Mouse (Mus musculus) megakaryocyte, adult 5-6 weeks (primary cell): ENCODE results near the gene Mtus2. TPM values are rescaled to one million over a fixed set of nuclear protein-coding genes. Genes with fewer than 3 reads are reported as not detected.
A peak's percentile ranks its signal among the peaks of the same experiment; 100 is the strongest.

Experiments used
- ATAC-seq: 2 replicates; pipeline ENCODE4 v1.8.0; 2016; ENCODE audit warnings: mild to moderate bottlenecking, inconsistent platforms; ENCODE audit not compliant: poor library complexity, severe bottlenecking
- total RNA-seq, 2 experiments: library from RNA; stranded (forward) in 1 of 2; stranded (reverse) in 1 of 2; fragments of 153-499, 151-499 nt in 1 of 2; fragments of 221-1000, 200-1000 nt in 1 of 2; gene quantifications; 2 replicates each; pipeline versions ENCODE4 v1.2.3 to v1.2.4; 2015 to 2017

Mtus2 gene
- total RNA-seq, 2 experiments from 2014 or later, result 0.78 to 1.1 TPM

DNA sequence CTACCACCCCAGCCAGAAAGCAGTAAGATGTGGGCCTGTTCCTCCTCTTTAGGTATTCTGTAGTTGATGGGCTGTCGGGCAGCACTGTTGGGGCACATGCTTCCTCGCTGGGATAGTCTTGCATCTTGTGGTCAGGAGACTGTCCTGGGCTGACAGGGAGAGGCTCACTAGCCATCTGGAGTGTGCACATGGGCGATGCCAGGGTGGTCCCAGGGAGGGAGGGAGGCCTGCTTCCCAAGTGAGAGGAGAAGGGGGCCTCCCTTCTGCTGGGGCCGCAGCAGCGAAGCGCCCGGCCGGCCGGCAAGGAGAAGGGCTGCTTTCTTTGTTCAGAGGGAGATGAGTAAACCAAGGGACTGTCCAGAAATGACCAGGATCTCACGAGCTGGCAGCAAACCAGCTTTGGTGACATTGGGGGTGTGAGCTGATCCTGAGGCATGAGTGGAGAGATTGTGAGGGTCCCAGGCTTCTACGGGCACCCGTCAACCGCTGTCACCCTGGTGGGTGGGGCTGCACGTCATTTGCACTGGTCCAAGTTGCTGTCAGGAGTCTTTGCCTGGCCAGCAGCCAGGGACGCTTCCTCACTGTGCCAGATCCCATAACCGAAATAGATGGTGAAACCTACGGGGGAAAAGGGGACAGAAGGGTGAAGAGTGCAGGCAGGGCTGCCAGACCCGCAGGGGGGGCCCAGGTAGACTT is 375.0 kb downstream of the Mtus2 start:
- no peak for ATAC-seq

DNA sequence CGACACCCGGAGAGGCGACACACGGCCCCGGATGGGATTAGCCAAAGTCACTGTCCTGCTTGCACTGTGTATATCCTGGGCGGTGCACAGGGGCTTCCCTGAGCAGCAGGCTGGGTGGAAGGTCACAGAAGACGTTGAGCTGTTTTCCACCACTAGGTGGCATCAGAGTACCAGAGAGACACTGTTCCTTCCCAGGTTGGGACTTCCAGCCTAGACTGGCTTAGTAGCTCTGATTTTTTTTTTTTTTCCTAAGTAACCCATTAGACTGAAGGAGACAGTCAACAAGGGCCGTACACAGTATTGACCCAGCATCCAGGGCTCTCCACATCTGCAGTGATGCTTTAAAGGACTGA is 375.5 kb downstream of the Mtus2 start:
- peak; percentile 95 for ATAC-seq

DNA sequence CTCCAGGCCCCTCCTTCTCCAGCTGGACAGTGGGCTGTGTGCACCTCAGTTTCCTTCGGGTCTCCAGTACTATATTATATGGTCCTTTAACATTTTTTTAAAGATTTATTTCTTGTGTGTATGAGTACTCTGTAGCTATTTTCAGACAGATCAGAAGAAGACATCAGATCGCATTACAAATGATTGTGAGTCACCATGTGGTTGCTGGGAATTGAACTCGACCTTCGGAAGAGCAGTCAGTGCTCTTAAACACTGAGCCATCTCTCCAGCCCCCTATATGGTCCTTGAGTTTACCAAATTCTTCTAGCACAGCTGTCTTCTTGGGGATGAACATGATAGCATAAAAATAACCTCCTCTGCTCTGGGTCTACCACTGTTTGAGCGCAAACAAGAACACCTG is 382.0 kb downstream of the Mtus2 start:
- no peak for ATAC-seq

DNA sequence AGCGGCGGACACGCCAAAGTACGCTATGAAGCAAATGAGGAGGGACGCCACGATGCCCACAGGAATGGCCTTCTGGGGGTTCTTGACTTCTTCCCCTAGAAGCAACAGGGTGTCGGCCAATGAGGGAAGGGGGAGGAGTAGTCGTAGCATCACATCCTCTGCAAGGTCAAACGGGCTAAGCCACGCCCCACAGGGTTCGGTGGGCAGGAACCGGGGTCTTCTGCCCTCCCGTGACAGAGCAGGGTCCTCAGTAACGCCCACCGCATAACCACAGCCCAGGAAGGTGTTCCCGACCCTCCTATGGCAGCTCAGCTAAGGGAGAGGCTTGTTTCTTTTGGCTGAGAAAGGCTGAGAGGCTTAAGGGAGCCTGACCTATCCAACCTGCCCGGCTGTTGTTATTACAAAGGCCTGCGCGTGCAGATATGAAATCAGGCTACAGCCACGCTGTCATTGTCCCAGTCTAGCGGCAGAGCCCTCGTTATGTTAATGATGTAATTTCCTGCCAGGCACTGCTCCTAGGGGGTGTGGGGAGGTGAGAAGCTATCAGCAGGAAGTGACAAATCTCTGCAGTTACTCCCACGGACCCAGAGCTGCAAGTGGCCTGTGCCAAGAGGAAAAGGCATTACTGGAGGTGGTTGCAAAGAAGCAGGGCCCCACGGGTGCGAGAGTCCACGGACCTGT is 385.1 kb downstream of the Mtus2 start:
- ATAC-seq, result peak; percentile 85

DNA sequence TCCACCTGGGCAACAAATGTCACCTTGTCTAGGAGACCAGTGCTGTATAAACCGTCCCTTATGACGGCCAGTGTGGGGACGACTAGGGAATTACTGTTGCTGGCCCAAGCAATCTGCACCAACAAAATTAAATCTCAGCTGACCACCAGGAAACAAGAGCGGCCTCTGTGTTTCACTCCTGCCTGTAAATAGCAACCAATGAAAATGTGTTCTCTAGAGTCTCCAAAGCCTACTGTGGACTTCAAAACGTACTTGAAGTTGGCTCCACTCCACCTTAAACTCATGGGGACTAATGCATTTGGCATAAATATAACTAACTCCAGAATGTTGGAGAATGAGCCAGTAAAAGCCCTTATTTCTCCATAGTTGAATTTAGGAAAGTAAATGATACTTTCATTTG is 387.3 kb downstream of the Mtus2 start:
- ATAC-seq, result no peak

DNA sequence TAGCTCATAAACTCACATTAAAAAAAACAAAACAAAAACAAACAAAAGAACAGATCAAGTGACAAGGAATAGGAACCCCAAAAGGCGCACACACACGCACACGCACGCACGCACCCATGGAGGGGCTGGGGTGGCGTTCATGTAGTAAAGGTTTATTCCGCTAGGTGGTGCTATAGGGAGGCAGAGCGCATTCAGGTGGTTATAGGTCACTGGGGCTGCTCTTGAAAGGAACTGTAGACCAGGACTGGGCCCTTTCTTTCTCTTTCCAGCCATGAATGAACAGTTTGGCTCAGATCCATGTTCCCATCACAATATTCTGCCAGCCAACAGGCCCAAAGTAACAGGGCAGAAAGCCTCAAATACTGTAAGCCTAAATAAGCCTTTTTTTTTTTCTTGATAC is 389.4 kb downstream of the Mtus2 start:
- ATAC-seq, result peak; percentile 66; the same call in 1 of the 2 replicates

DNA sequence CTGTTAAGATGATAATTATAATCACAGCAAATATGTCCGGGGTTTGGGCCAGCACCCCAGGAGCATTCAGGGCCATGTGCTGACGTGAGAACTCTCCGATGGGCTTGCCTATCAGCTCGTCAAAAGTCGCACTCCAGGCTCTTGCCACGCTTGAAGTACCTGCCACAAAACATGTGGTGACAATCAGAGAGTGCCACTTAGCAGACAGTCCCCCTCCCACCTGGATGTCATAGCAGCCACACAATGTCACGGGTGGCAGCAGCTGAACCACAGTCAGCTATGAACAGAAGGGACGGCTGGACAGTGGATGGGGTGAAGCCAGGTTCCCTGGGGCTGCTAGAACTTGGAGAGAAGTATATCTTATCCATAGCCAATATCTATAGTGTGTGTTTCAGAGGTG is 391.0 kb downstream of the Mtus2 start:
- no peak for ATAC-seq

DNA sequence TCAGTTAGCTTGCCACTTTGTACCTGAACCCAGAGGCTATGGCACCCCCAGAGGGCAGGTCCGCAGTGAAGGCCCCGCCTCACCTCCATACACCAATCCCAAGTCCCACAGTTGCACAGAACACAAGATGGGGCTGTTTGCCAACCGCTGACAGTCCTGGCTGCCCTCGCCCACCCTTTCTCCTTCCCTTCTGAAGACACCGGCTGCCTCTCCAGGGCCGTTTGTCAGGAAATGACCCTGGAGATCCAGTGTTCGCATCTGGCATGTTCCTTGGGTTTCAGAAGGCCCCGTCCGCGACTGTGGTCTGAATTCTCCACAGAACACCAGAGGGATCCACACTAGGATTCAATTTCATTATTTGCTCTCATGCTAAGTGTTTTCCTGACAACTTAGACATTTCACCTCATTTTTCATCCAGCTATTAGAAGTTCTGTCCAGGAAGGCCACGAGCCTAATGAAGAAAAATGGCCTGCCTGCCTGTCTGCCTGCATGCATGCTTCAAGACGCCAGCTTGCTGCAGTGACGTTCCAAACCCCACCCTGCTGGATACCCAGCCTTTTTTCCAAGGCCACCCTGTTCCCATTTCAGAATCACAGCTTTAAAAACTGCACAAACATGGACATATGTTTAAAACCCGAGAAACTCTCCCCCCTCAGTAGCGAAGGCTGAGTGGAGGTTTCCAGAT is 392.3 kb downstream of the Mtus2 start:
- ATAC-seq, result no peak

DNA sequence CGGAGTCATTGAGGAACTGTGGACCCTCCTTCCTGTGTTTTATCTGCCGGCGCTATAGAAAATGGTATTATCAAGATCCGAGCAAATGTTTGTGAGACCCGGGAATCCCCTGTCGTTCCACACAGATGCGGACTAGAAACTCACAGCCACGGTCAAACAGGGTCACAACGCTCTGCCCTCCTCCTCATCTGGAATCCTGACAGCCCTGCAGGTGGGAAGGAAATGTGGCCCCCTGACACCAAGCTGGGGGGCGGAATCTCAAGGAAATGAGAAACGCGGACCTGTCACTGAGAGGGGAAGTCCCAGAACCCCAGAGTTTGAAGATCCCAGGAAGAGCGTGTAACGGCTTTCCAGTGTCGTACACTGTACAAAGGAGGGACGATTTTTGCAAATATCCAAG is 396.3 kb downstream of the Mtus2 start:
- ATAC-seq, result no peak

DNA sequence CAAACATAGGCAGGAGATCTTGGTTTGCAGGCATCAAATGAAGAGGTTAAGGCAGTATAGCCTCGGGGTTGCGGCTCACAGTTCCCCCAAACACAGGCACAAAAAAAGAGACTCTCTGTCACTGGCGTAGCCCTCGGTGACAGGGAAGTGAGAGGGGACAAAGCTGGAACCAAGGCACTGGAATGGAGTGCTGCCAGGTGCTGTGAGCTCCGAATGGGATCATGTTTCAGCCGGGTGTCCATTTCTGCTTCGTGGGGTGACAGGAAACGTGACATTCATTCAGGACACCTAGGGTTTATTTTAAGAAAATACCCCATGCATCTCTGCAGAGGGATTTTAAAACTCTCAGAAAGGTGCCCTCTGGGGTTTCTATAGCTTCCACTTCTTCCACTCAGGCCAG is 397.4 kb downstream of the Mtus2 start:
- ATAC-seq, result no peak

DNA sequence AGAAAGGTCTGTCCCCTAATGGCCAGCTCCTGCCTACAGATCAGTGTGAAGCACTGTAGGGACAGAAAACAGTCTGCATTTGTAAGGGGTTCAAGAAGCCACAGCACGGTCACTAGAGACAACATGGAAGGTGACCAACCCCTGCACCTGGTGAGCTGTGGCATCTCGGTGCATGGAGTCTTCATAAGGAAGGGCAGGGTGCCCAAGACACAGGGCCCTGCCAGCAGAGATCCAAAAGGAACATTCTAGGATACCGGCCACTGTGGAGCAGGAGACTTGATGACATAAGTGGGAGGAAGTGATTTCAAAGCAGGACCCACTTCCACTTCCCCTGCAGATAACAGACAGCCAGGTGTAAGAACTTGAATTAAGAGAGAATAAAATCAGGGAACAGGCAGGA is 398.7 kb downstream of the Mtus2 start:
- no peak for ATAC-seq

DNA sequence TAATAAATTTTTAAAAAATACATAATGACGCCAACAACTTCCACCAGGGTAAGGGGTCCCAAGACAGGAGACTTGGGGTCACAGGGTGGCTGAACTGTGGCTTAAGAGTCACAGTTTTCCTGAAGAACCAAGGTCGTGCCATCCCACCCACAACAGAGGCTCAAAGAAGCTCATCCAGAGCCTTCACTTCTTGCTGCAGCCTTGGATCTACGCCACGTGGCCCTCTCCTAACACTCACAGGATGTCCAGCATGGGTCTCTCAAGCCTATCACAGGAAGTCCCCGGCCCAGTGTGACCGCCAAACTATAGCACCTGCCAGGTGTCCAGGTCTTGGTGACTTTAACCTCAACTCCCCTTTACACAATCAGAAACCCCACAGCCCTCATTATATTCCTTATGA is 400.0 kb downstream of the Mtus2 start:
- ATAC-seq, result no peak

DNA sequence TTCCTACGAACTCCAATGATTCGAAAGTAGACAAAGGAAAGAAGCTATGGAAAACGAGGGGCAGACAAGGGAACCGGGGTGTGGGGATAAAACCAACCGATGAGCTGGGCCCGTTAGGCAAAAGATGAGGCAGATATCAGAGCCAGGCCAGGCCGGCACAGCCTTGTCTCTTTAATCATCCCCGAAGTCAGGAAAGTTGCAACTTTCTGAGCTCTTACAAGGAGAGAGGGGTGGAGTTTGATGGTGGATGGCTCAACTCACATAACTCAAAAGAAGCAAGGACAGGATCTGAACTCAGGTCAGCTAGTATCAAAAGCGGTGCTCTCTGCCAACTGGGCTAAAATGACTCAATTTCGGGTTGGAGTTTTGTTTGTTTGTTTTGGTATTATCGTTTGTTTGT is 402.0 kb downstream of the Mtus2 start:
- ATAC-seq, result no peak

DNA sequence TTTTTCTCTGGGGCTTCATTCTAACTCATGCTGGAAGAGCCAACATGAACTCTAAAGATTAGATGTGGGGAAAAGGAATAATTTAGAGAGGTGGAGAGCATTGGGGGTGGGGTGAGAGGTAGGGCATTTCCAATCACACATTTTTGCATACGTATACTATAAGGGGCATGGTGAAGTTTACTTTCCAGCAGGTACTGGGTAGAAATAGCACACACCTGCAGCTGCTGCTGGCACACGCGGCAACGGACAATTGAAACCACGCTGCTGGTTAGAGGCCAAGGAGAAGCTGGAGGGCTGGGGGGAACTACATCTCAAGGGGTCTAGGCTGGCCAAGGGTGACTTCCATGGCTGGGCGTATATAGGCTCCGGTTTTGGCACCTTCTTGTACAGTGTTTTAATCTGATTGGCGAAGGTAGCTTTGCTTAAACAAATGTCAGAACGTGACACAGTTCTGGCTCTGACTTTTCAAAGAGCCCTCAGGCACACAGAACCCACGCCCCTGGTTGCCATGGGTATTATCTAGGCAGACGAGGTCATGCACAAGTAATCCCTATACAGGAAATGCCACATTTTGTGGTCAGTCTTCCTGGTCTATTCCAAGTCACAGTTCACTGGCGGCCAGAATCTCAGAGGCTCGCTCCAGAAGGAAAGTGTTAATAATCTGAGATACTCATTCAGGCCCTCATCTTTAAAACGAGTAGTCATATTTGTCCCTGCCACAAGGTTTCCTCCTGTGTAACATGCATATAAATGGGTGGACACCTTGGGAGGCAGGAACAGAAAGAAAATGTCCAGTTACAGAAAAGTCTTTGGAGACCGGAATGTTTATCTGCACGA is 404.0 kb downstream of the Mtus2 start:
- ATAC-seq, result no peak

DNA sequence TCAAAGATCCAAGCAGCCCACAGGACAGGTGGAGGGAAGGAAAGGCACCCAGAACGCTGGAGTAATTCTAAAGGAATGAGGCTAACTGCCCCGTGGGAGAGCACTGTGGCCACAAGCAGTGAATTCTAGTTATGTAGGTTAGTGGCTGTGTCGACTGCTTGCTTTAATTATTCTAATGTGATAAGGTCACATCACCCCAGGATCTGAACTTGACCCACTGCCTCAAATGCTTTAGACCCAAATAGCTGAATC is 404.6 kb downstream of the Mtus2 start:
- ATAC-seq, result no peak

DNA sequence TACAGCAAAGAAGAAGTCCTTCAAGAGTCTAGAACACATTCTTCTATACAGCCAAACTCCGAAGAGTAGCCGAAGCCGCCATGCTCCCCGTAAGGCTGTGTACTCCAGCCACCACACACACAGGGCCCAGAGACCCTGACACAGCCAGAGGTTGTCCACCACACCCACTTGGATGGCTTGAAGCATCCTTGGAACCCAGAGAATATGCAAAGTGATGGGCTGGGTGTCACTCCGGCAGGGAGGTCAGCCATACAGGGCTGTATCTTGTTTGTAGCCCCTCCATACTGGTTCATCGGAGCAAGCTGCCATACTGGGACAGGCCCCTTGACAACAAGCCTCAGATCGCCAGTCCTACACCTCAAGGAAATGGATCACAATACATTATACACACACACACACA is 405.2 kb downstream of the Mtus2 start:
- ATAC-seq, result no peak

DNA sequence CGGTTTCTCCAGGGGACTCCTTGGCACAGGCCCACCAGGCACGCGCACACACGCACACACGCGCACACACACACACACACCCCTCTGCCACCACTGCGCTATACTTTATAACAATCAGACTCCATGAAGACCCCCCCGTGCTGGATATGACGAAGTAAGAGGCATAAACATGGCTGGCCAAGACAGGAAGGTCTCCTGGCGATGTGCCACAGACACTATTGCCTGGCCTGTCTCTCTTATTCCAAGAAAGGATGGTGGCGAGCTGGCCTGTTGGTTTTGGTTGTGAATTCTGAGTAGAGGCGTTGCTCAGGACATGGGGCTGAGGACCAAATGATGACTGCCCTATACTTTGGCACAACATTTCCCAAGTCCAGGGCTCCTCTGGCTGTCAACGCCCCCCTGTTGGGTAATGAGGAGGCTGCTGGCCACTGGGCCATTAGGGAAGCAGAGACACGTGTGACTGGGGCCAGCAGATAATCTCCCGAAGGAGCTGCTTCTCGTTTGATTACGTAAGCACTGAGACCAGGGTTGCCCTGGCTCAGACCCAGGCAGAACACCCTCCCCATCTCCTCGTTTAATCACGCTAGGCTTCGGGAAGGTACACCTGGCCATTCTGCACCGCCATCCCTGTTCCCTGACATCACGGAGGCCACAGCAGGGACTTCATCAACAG is 406.5 kb downstream of the Mtus2 start:
- peak; percentile 77 for ATAC-seq
